Mouse (Mus musculus) small intestine, adult 2 months (tissue): ENCODE measurements around the gene Cped1. TPM values are rescaled to one million over a fixed set of nuclear protein-coding genes. Genes with fewer than 3 reads are reported as not detected.

ENCODE experiments used
- H3K27ac ChIP-seq: fragments of 200-500 bp; 2 replicates; pipeline ENCODE4 v1.5.1; 2012; ENCODE audit warnings: low read depth, low read length, control low read depth, inconsistent platforms; ENCODE audit not compliant: insufficient read depth
- H3K27me3 ChIP-seq: fragments of 200-500 bp; 2 replicates; pipeline ENCODE4 v1.6.1; 2012; ENCODE audit warnings: mild to moderate bottlenecking, moderate library complexity, low read length, inconsistent platforms; ENCODE audit not compliant: control insufficient read depth, insufficient read depth
- H3K36me3 ChIP-seq: fragments of 200-500 bp; 2 replicates; pipeline ENCODE4 v1.6.1; 2012; ENCODE audit warnings: mild to moderate bottlenecking, low read length, control low read depth, inconsistent platforms; ENCODE audit not compliant: control insufficient read depth, insufficient read depth
- H3K4me1 ChIP-seq: fragments of 200-500 bp; 2 replicates; pipeline ENCODE4 v1.6.1; 2012; ENCODE audit warnings: low read length, inconsistent platforms, mixed read lengths; ENCODE audit not compliant: control insufficient read depth, insufficient read depth, insufficient read length
- H3K4me3 ChIP-seq: fragments of 200-500 bp; 2 replicates; pipeline ENCODE4 v1.5.1; 2012; ENCODE audit warnings: low read depth, mild to moderate bottlenecking, control low read depth, inconsistent platforms, low read length, moderate library complexity
- CTCF ChIP-seq: fragments of 200-500 bp; IDR thresholded peaks from 2 replicates; pipeline ENCODE4 v1.5.1; 2012; ENCODE audit warnings: low read depth, mild to moderate bottlenecking, control low read depth, inconsistent platforms, low read length, moderate library complexity, mixed read lengths; ENCODE audit not compliant: insufficient replicate concordance, insufficient read length; ENCODE audit errors: extremely low read depth
- POLR2A ChIP-seq: fragments of 200-500 bp; IDR thresholded peaks from 2 replicates; pipeline ENCODE4 v1.6.1; 2012; ENCODE audit warnings: low read depth, mild to moderate bottlenecking, control low read depth, inconsistent platforms, low read length, moderate library complexity
- WGBS: fragments of 180-500 bp; shearing (Covaris S2); methylation state at CpG from one replicate; pipeline ENCODE4 v1.1.7; 2018; 5-methylcytosine and 5-hydroxymethylcytosine counted together
- polyA plus RNA-seq: library from polyadenylated mRNA; depleted of rRNA; stranded (reverse); fragments of >200 nt; gene quantifications from 2 replicates; pipeline ENCODE4 v1.2.3, GENCODE M21; 2012

Gene Cped1
- polyA plus RNA-seq, 1 experiment = 4.6 TPM

- Histone ChIP-seq H3K27ac (peak overlapping the region; percentile 42), H3K4me1 (no peaks in the 10 kb centered on the region), H3K27me3 (no peaks in the 10 kb centered on the region), H3K4me3 (no peak overlapping the region), H3K36me3 (peaks cover 15% of the 10 kb centered on the region)
- 77% methylated on average over 4 of the region's 4 CpGs for WGBS
- no peak for TF ChIP-seq CTCF
- no peak for TF ChIP-seq POLR2A
Observed at GRCm38 (mm10) chr6:21958922-21959321, 26.8 kb upstream of the Cped1 start.

- 96% methylated on average over 5 of the region's 5 CpGs for WGBS
- no peaks in the 10 kb centered on the region for H3K4me1 ChIP-seq
- TF ChIP-seq POLR2A (no peak), CTCF (no peak)
- no peaks in the 10 kb centered on the region for H3K27me3 ChIP-seq
- H3K36me3 ChIP-seq = peaks cover 15% of the 10 kb centered on the region
- no peak overlapping the region for H3K27ac ChIP-seq
- no peak overlapping the region for H3K4me3 ChIP-seq
Observed at GRCm38 (mm10) chr6:21959909-21960308, 25.8 kb upstream of the Cped1 start.

GRCm38 (mm10) chr6:21977532-21977931 lies 8.2 kb upstream of the Cped1 start:
- H3K4me1 ChIP-seq = no peaks in the 10 kb centered on the region
- H3K27ac ChIP-seq = no peak overlapping the region
- 88% methylated on average over 2 of the region's 2 CpGs for WGBS
- no peak for TF ChIP-seq POLR2A
- no peak overlapping the region for H3K4me3 ChIP-seq
- H3K27me3 ChIP-seq = no peaks in the 10 kb centered on the region
- H3K36me3 ChIP-seq = peaks cover 15% of the 10 kb centered on the region

- WGBS = 35% methylated on average over 1 of the region's 1 CpGs
- Histone ChIP-seq H3K4me3 (no peak overlapping the region), H3K27me3 (no peaks in the 10 kb centered on the region), H3K4me1 (no peaks in the 10 kb centered on the region), H3K27ac (no peak overlapping the region), H3K36me3 (no peaks in the 10 kb centered on the region)
- TF ChIP-seq CTCF (no peak), POLR2A (no peak)
Observed at GRCm38 (mm10) chr6:21981114-21981513, 4.6 kb upstream of the Cped1 start.

GRCm38 (mm10) chr6:21984990-21985731 lies 555 bp upstream of the Cped1 start:
- H3K4me3 ChIP-seq = peak overlapping the region; percentile 66

GRCm38 (mm10) chr6:21986660-21987331 lies 1.1 kb downstream of the Cped1 start:
- WGBS = 9% methylated on average over 24 of the region's 24 CpGs
- Histone ChIP-seq H3K36me3 (no peaks in the 10 kb centered on the region), H3K4me3 (peak overlapping the region; percentile 66)

More at GRCm38 (mm10) chr6:21984990-21985731, 555 bp upstream of the Cped1 start:
- H3K27ac ChIP-seq = peak overlapping the region; percentile 23; the same call in 1 of the 2 replicates
- H3K36me3 ChIP-seq = no peaks in the 10 kb centered on the region
- H3K27me3 ChIP-seq = 0 out of 2 replicates have a peak, but pooled peaks cover 6% of the 10 kb centered on the region
- no peak for TF ChIP-seq POLR2A
- TF ChIP-seq CTCF = no peak
- 3% methylated on average over 16 of the region's 16 CpGs for WGBS
- H3K4me1 ChIP-seq = 0 out of 2 replicates have a peak, but pooled peaks cover 2% of the 10 kb centered on the region

GRCm38 (mm10) chr6:21987554-21987953 lies 1.8 kb downstream of the Cped1 start:
- 0 out of 2 replicates have a peak, but pooled peaks cover 2% of the 10 kb centered on the region for H3K4me1 ChIP-seq
- WGBS = 81% methylated on average over 2 of the region's 2 CpGs
- no peak for TF ChIP-seq CTCF
- no peak for TF ChIP-seq POLR2A
- no peak overlapping the region for H3K4me3 ChIP-seq
- H3K27ac ChIP-seq = no peak overlapping the region
- H3K36me3 ChIP-seq = no peaks in the 10 kb centered on the region
- H3K27me3 ChIP-seq = 0 out of 2 replicates have a peak, but pooled peaks cover 6% of the 10 kb centered on the region

More at GRCm38 (mm10) chr6:21986660-21987331, 1.1 kb downstream of the Cped1 start:
- 0 out of 2 replicates have a peak, but pooled peaks cover 2% of the 10 kb centered on the region for H3K4me1 ChIP-seq
- peak overlapping the region; percentile 23 for H3K27ac ChIP-seq
- no peak for TF ChIP-seq CTCF
- no peak for TF ChIP-seq POLR2A
- 0 out of 2 replicates have a peak, but pooled peaks cover 6% of the 10 kb centered on the region for H3K27me3 ChIP-seq
